Mouse (Mus musculus): ENCODE data around the gene Arf5.

The Arf5 gene

DNA sequence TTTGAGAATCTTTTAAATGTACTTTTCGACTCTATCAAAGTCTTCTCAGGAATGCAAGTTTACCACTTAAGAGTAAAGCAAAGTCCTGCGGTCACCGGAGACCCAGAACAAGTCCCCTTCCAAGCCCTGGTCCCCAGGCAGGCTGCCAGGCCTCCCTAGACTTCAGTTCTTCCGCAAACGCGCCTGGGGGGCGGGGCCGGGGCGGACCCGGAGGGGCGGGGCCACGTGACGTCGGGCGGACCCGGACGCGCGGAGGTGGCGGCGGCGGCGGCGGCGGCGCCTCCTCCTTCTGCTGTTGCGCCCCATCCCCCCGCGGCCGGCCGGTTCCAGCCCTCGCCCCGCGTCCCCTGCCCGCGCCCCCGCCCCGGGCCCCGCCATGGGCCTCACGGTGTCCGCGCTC, at the start of gene Arf5:
Gene Arf5, plus strand, starts transcription at position 248 of the 400 bp plus-strand sequence.
- DNase-seq (ENCODE audit: low spot score) = peak; percentile 96

DNA sequence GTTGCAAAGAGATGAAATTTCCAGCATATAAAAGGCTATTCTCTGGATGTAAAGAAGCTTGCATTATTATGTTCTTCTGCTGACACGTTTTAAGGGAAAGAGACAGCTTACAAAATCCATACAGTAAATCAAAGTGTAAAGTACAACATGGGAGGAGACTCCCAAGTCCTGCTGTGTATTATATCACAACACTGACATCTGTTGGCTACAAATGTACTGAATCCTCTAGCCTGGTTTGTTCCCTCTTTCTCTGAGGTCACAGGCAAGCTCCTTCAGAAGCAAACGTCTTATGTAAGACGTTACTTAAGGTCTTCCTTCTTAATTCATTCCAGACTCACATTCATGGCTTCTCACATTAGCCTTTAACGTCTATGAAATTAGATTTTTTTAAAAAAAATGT, 41.4 kb upstream of the Arf5 start:
- no peak for DNase-seq (ENCODE audit: low spot score)

DNA sequence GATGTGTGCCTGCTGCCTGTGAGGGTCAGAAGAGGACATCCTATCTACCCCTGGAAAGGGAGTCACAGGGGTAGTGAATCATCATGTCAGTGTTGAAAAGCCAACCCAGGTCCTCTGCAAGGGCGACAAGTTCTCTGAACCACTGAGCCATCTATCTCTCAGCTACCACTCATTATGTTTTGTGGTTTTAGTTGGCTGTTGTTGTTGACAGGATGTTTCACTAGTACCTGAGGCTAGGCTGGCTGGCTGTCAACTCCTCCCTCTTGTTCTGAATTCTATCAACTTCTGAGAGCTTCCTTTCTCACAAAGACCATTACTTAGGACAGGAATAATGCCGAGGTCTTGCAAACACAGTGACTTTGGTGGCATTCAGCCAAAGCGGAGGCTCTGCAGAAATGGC, 38.2 kb upstream of the Arf5 start:
- no peak for DNase-seq (ENCODE audit: low spot score)

DNA sequence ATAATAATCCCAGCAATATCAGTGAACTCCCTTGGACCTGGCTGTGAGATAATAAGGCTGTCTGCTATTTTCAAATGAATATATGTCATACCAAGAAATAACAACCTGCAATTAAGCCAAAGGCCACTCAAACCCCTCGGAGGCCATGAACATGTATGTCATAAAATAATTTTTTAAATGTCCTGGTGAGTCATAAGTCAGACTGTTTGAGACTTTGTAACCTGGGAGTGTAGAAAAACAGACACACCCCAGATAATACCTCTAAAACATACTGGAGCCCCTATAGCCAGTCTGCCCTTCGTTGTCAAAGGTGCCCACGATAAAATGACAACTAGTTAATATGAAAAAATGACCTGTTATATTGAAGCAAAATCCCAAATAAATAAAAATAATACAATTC, 34.3 kb upstream of the Arf5 start:
- DNase-seq (ENCODE audit: low spot score) = no peak

DNA sequence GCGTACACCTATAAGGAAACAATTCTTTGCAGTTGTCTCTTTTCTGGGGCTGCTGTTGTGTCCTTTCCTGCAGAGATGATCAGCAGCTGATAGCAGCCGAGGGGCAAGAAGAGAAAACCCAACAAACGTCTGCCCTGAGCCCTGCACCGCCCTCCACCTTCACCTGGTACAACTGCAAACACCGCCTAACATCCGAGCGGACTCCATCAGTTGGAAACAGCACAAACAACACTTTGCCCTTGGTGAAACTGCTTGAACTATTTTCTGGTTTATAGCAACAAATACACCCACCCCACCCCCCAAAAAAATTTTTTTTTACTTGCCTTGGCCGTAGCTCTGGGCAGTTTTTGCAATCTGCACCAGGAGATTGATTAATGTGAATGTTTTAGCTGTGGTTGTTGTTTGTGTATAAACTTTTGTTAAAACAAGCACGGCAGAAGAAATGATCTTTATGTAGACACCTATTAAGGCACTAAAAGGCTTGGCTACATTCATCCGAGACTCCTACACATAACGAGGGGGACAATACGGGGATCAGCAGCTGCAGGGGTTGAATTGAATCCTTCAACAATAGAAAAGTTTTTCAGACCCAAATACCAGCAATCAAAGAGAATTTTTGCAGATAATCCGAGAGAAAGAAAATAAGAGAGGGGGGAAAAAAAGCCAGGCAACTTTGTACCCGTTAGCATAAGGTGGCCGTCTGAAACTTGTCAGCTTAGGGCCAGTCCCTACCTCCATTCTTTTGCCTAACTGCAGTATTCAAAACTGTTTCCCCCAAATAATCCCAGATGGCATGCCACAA, 27.1 kb upstream of the Arf5 start:
- DNase-seq (ENCODE audit: low spot score) = no peak

DNA sequence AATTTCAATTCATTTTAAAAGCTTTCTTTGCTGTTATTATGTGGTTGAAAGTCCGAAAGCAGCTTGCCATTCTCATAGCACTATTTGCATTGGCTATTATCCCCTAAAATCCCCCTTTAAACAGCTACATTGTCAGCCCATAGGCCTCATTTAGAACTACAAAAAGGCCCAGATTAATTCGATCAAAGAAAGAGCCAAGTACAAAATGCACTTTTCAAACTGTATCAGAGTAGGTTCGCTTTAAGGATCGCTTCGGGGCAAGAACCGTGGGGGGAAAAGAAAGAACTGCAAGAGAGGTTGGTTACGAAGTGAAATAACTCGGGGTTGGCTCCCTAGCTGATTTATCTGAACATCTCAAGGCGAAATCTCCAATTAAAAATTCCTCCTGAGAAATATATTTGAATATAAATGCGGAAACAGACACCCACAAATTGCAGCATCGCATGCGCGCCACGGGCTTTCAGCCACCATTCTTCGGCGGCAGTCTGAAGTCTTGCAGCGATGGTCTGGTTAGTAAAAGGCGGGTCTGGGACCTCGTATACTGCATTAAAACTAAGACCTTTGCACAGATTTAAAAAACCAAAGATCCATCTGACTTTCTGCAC, 26.4 kb upstream of the Arf5 start:
- DNase-seq (ENCODE audit: low spot score) = no peak

DNA sequence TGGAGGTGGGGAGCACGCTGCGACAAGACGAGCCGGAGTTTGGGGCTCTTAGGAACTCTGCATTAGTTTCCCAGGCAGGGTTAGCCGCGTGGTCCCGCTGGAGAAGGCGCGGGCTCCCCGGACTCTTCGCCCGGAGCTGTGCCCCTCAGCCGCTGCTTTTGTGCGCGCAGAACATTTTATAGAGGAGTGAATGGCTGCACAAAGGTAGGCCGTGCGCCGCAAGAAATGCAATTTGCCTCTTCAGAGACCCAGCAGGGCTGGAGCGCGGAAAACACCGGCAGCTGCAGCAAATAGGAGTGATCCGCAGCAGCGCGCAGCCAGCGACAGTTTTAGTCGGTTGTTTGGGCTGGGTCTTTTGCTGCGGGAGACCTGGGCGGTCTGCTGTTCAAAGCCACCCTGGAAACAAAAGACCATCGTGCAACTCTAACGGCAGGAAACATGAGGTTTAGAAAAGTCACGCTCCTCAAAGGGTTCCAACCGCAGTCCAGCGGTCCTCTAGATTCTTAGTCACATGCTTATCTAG, 25.6 kb upstream of the Arf5 start, which contains the start of gene Zfp800:
Gene Zfp800, minus strand, starts transcription at position 325 of the 523 bp plus-strand sequence.
- no peak for DNase-seq (ENCODE audit: low spot score)

DNA sequence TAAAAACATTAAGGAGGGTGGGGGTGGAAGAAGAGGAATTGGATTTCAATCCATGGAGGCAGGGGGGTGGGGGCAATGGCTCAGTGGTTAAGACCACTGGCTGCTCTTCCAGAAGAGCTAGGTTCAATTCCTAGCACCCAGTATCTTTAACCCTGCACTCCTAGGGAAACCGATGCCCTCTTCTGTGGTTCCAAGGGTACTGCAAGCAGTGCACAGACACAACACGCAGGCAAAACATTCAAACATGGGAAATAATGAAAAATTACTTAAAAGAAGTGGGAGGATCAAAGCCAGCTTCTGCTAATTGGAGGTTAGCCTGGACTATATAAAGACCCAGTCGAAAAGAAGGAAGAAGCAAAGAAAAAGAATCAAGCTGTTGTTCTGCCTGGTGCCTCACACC, 24.6 kb upstream of the Arf5 start:
- no peak for DNase-seq (ENCODE audit: low spot score)

DNA sequence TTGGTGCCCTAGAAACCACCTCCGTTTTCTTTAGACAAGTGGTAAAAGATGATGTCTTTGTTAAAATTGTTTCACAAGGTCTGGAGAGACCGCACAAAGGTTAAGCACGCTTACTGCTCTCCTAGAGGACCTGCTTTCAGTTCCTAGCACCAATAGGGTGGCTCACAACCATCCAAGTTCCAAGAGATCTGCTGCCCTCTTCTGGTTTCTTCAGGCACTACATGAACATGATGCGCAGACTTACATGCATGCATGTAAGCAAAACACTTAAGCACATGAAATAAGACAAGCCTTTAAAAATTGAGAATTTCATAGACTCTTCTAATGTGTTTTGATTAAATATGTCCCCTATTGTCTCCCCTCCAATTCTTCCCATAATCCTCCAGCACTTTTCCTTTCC, 23.6 kb upstream of the Arf5 start:
- DNase-seq (ENCODE audit: low spot score) = no peak

DNA sequence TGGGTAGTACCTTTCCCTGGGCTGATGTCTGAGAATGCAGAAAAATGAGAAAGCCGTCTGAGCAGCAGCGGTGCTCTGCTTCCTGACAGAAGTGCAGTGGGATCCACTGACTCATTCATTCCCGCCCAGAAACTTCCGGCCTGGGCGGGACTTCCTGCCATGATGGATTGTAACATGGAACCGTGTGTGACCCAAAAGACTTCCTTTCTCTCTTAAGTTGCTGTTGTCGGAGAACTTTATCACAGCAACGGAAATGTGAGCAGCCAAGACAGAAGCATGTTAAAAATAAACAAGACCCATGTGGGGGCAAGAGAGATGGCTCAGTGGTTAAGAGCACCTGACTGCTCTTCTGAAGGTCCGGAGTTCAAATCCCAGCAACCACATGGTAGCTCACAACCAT, 13.3 kb upstream of the Arf5 start:
- DNase-seq (ENCODE audit: low spot score) = no peak

DNA sequence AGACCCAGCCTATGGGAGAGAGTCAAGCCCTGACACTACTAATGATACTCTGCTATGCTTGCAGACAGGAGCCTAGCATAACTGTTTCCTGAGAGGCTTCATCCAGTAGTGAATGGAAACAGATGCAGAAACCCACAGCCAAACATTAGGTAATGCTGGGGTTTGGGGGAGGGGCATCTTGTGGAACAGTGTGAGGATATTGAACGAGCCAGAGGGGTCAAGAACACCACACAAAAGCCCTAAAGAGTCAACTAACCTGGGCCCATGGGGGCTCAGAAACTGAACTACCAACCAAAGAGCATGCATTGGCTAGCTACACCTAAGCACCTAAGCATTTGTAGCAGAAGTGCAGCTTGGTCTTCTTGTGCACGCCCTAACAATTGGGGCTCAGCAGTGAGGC, 12.1 kb upstream of the Arf5 start:
- no peak for DNase-seq (ENCODE audit: low spot score)

DNA sequence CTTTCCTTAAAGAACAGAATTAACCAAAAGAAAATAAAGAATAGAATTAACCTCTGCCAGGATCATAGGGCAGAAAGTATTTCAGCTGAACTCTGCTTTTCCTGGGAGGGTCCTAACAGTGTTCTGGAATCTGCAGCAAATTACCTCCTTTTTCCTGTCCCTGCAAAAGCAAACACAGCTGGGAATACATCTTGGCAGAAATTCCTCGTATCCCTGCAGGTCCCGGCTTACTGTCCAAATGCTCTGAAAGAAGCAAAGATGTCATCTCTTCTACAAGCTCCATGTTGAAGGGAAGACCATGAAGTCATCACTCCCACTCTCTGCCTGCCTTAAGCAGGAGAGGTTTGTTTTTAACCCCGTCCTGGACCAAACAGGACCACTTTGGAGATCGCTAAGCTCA, 6.4 kb upstream of the Arf5 start:
- DNase-seq (ENCODE audit: low spot score) = no peak

DNA sequence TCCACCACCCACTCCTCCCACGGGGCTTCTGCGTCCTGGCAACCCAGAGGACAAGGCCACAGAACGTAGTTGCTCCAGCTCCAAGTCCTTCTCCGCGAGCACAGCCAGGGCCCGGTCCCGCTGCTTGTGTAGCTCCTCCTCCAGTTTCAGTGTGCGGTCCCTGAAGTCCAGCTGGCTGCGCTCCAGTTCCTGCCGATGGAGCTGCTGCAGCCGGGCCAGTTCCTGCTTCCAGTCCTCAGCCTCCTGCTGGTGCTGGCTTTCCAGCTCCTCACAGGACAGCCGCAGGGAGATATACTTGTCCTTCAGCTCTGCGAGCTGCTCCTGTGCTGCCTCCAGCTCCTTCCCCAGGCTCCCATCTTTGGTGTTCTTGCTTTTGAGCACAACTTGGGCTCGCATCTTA, 4.9 kb upstream of the Arf5 start:
- DNase-seq (ENCODE audit: low spot score) = peak; percentile 70

DNA sequence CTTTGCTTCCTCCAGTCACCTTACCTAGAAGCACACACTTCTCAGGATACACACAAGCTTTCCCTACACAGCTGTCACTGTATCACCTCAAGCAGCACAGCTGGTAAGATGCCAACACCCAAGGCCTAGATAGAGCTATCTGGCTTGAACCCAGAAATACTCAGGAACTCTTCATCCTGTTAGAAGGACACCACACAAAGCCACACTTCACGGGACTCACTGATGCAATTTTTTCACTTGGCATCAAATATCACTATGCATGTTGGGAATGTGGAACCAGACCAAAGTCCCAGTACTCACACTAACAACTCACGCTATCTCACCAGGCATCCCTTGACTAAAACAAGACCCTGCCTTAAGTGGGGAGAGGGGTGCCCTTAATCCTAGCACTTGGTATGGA, 3.7 kb upstream of the Arf5 start:
- DNase-seq (ENCODE audit: low spot score) = no peak

DNA sequence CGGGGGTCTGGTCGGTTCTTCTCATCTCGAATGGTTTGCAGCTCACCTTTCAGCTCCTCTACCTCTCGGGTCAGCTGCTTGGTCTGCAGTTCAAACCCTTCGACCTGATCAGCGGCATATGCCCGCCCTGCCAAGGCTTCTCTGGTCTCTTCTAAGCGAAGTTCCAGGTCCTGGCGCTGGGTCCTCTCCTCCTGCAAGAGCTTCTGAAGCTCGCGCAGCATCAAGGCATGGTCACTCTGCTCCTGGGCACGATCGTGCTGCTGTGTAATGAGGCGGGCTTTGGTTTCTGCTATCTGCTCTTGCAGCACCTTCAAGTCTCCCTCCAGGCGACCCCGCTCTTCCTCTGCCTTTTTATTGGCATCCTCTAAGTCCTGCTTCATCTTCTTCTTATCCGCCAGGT, 3.0 kb upstream of the Arf5 start:
- no peak for DNase-seq (ENCODE audit: low spot score)

DNA sequence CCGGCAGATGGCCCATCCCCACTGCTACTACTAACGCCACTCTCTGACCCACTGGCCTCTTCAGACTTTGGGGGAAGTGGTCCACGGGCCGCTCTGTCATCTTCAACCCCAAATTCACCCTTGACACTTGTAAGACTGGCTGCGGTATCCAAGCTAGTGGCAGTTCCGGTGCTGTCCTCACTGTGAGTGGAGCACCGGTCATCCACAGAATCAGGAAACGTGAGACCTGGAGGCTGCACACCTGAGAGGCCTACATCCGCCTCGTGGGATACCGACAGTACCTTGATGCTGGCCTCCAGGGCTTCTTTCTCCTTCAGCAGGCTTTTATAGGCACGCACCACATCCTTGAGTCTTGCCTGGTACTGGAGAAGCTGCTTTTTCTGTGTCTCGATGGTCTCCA, 2.5 kb upstream of the Arf5 start:
- no peak for DNase-seq (ENCODE audit: low spot score)

DNA sequence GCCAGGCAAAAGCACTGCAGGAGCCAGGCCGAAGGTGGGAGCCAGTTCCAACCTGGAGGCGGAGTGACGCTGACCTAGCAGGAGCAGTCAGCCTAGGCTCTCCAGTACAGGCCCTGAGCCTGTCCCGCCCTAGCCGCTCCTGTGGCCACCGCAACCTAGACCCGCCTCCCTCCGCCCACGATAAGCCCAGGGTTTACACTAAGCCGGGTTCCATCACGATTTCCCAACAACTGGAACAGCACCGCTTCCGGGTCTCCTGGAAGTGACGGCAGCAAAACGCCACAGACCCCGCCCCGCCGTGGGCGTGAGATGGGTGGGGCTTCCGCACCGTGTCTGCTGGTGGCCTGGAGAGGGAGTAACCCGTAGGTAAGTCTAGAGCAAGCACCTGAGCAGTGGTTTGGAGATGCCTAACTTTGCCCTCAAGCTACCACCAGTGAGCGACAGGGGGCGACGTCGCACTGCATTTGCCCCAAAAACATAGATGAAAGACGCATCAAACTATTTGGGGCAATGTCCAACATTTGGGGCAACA, 1.8 kb upstream of the Arf5 start:
- DNase-seq (ENCODE audit: low spot score) = peak; percentile 94

DNA sequence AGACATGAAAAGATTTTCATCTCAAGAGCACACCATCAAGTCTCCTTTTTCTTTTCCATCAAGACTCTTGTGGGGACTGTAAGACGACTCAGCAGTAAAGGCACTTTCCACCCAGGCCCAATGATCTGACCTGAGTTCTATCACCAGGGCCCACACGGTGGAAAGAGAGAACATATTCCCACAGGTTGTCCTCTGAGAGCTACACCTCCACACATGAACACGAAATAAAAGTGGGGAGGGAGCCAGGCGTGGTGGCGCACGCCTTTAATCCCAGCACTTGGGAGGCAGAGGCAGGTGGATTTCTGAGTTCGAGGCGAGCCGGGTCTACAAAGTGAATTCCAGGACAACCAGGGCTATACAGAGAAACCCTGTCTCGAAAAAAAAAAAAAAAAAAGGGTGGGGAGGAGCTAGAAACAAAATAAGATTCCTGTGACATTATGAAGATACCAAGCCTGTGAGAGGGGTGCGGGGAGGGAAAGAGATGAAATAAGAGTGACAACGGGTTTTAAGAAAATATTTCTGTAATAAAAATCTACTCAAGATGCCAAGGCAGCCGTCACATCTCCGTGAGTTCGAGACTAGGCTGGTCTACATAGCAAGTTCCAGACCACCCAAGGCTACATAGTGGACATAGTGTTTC, 589 bp upstream of the Arf5 start:
- DNase-seq (ENCODE audit: low spot score) = no peak

DNA sequence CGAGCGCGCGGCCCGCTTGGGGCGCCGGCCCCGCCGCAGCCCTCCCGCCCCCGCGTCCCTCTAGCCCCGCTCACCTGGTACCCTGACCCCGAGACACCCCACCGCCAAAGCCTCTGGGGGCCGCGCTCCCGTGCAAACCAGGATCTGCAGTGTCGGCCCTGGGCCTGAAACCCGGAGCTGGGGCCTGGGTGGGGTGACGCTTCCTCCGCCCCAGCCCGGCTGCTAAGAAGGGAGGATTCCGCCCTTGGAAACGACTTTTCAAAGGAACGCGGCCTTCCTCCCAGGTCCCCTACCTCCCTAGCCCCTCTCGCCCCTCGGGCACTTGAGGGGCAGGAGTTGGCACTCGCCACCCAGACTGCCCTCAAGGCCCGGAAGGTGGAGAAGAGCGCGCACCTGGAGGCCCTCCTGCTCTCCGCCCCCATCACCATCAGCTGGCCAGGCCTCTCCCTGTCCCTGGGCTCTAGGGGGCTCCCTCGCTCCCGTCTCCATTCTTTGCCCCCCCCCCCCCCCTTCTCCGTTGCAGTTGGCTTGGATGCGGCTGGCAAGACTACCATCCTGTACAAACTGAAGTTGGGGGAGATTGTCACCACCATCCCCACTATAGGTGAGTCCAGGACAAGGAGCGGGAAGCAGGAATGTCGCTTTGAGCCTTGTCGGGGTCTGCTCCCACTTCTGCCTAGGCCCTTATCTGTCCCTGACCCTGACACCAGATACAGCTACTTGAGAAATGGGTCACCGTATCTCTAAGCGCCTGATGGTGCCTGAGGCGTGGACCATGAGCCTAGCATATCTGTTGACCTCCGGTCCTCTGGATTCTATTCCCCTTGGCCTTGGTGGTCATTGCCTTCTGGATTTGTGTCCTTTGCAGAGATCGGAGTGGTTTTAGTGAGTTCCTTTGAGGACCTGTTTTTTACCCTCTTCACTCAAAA, 671 bp downstream of the Arf5 start:
- peak; percentile 48 for DNase-seq (ENCODE audit: low spot score)

DNA sequence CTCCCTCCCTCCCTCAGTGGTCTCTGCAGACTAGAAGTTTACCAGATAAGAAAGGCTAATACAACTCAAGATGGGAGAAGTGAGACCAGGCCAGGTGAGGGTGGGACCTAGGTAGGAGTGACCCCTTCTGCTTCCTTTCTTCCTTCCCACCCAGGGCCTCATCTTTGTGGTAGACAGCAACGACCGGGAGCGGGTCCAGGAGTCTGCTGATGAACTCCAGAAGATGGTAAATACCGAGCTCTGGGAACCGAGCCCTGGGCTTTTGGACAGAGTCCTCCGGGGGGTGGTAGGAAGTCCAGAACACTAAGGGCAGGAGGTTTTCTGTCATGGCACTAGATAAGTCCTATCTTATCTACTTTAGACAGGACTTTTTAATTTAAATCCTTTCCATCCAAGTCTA, 1.7 kb downstream of the Arf5 start:
- DNase-seq (ENCODE audit: low spot score) = no peak

DNA sequence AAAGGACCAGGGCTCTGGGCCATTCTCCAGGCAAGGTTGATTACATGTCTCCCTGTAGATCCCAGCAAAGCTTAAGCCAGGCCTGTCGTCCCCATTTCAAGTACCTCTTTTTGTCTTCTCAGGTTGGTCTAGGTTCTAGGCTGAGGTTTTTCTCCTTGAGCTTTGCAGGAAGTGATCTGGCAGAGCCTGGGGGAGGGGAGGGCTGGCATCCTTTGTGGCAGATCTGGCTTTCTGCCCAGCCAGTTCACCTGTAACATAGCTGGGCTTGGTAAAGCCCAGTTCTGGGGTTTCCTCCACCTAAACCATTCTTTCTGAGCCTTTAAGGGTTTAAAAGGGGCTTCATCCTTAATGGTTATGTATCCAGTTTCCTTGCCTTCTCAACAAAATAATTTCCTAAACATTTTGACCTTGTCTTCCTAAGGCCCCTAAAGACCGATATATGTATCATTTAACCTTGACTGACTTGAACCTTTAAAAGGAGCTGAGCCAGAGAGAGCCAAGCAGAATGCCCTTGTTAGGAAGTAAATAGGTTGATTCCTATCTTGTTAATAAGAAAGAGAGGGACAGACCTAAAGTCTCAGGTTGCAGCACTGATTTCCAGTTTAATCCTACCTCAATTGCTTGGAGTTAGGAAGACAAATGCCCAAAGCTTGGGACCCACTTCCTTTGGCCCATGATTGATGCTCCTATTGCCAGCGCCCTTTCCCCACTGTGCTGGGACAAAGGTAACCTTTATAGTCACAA, 3.9 kb downstream of the Arf5 start, which contains the start of gene Fscn3:
Gene Fscn3, plus strand, starts transcription at position 694 of the 744 bp plus-strand sequence.
- no peak for DNase-seq (ENCODE audit: low spot score)

Measured in ovary, postnatal 14 days (tissue).